In the genomic region with DNA sequence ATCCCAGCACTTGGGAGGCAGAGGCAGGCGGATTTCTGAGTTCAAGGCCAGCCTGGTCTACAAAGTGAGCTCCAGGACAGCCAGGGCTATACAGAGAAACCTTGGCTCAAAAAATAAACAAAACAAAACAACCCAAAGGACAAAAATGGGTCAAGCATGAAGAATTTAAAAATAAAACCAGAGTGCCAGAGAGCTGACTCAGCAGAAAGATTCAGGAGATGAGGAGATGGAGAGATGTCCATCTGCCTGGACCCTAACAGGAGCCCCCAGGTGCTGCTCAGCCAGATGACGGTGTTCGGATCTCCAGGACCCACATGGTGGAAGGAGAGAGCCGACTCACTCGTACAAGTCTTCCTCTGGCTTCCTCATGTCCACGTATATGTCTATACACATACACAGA, we compare ENCODE assay signal across 21 mouse cellular contexts. TPM values are rescaled to one million over a fixed set of nuclear protein-coding genes. Genes with fewer than 3 reads are reported as not detected.
"Had no signal": no experiment of that assay in that cellular context is flagged by ENCODE, and none has a peak within 500 bp of the region (broad histone marks: within the 10 kb centered on the region; RNA-seq: fewer than 3 reads in every experiment).

No protein-coding gene starts in this region.

- H3K27ac ChIP-seq: kidney, embryonic 15.5 days; liver, embryonic 13.5 days; midbrain, embryonic 12.5 days; neural tube, embryonic 13.5 days had no signal

- H3K9ac ChIP-seq: kidney, embryonic 15.5 days; liver, embryonic 13.5 days; midbrain, embryonic 12.5 days; neural tube, embryonic 13.5 days had no signal

- H3K27me3 ChIP-seq: kidney, embryonic 15.5 days; liver, embryonic 13.5 days; midbrain, embryonic 12.5 days; neural tube, embryonic 13.5 days had no signal

- H3K4me3 ChIP-seq: kidney, embryonic 15.5 days; liver, embryonic 13.5 days; midbrain, embryonic 12.5 days; myocyte; neural tube, embryonic 13.5 days had no signal

- H3K36me3 ChIP-seq: neural tube, embryonic 13.5 days had no signal

- DNase-seq: kidney, adult 8-10 months; liver, embryonic 13.5 days; lung, adult 2 months; lung, postnatal 14 days; lung, postnatal 4 days; retina, postnatal 1 day; right cerebral cortex, postnatal 25 days; spleen, adult 18-20 months; thymus, adult 18-20 months; thymus, postnatal 36 days had no signal

- H3K4me1 ChIP-seq: kidney, embryonic 15.5 days; midbrain, embryonic 12.5 days; neural tube, embryonic 13.5 days had no signal

- H3K9me3 ChIP-seq: kidney, embryonic 15.5 days; liver, embryonic 13.5 days; midbrain, embryonic 12.5 days; neural tube, embryonic 13.5 days had no signal

RNA-seq across cellular contexts. Expression of a gene that starts 16.7 kb away (rescaled TPM):
- total RNA-seq: layer of hippocampus, postnatal 25 days; left cerebral cortex, adult 18-20 months; left cerebral cortex, postnatal 36 days; megakaryocyte-erythroid progenitor cell, adult 5-6 weeks; monocyte, adult 5-6 weeks; neutrophil, adult 5-6 weeks had no signal
- polyA plus RNA-seq: myocyte; testis, adult 2 months had no signal

RNA-seq across cellular contexts. Expression of a gene that starts 20.0 kb away (rescaled TPM):
- total RNA-seq: monocyte, adult 5-6 weeks had no signal
